Comparison of ENCODE assay signal across 20 mouse cellular contexts in the genomic region with DNA sequence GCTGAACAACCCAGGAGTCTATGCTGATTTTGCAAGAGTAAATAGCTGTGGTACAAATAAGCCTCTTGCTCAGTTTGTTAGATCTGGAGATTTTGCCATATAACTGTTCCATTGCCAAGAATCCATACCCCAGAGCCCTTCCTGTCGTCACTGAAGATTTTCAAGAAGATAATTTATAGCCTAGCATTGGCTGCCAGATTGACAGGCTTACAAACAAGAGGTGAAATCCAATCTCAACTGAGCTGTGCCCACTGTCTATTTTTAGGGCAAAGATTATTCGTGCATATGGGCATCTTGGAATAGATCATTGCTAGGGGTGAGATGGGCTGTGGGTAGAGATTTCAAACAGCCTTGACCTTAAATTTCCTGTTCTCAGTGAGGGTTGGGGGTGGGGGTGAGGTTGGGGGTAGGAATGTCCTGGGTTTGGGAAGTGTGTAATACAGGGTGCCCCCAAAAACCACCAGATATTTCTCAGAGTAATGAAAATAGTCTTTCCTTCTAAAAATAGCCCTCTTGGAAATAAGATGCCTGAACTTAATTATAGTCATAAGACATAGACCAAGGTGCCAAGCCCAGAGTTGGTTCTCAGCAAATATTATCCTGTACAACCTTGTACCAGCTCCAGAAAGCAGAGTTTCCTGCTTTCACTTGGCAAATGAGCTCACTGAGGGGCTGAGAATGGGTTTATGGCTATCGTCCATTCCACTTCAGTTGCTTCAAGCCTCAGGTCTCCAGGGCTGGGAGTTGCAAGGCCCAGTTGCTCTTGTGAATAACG.
A peak's percentile ranks its signal among the peaks of the same experiment; 100 is the strongest.
DNase-seq lines count a peak whose midpoint lies in the region; ATAC-seq and TF ChIP-seq lines count a peak whose summit lies in the region.
"Had no signal": no experiment of that assay in that cellular context is flagged by ENCODE, and none has a peak within 500 bp of the region (broad histone marks: within the 10 kb centered on the region; RNA-seq: fewer than 3 reads in every experiment).

No protein-coding gene starts in this region.

- no peak for TF ChIP-seq EP300 in heart, adult 2 months (IDR thresholded peaks at IDR 0.05; ENCODE audit: insufficient read depth, low read depth, low read length)

- H3K27ac ChIP-seq in heart, adult 2 months, result peak overlapping the region; percentile 52
- H3K27ac ChIP-seq in brown adipose tissue, adult 24 weeks (replicated peaks; ENCODE audit: low read depth, low read length), result peak overlapping the region; percentile 77
- H3K27ac ChIP-seq: forebrain, embryonic 12.5 days; hindbrain, embryonic 10.5 days had no signal

- H3K9ac ChIP-seq in heart, adult 2 months (ENCODE audit: low read depth, low read length), result no peak overlapping the region
- H3K9ac ChIP-seq: forebrain, embryonic 12.5 days; liver, postnatal 0 days had no signal

- ATAC-seq in megakaryocyte-erythroid progenitor cell, adult 5-6 weeks (replicated peaks; ENCODE audit: low FRiP score, low TSS enrichment, poor library complexity, severe bottlenecking), result no peak
- ATAC-seq: liver, postnatal 0 days; midbrain, embryonic 16.5 days had no signal

- intact Hi-C loops in heart, adult 2 months (cut with DNase I), result no loop called here

- no peak overlapping the region for H3K4me3 ChIP-seq in heart, adult 2 months
- no peak overlapping the region for H3K4me3 ChIP-seq in brown adipose tissue, adult 24 weeks (ENCODE audit: insufficient read depth, low read depth, low read length)
- no peak overlapping the region for H3K4me3 ChIP-seq in myocyte
- H3K4me3 ChIP-seq: forebrain, embryonic 12.5 days; hindbrain, embryonic 10.5 days; megakaryocyte, embryonic 14.5 days had no signal

- DNase-seq in cerebellum, postnatal 10 days, result peak; percentile 28 to 32
- DNase-seq in cerebellum, adult 18-20 months, result no peak
- DNase-seq in heart, adult 2 months, result no peak
- DNase-seq in heart, adult 8-10 months (ENCODE audit: low spot score), result no peak
- DNase-seq in embryo, embryonic 10 days (ENCODE audit: low spot score), result no peak
- DNase-seq: cerebellum, adult 9-10 months; kidney, adult 11 months; layer of hippocampus, postnatal 36 days; liver, postnatal 0 days; lung, postnatal 14 days; right cerebral cortex, adult 18-20 months; thymus, postnatal 25 days had no signal

- no peaks in the 10 kb centered on the region; the same call in 1 of the 2 replicates for H3K4me1 ChIP-seq in heart, adult 2 months (ENCODE audit: control insufficient read depth, insufficient read depth, low read length)
- H3K4me1 ChIP-seq in brown adipose tissue, adult 24 weeks (ENCODE audit: control insufficient read depth, insufficient read depth, insufficient read length, low read length), result 0 out of 2 replicates have a peak, but pooled peaks cover 2% of the 10 kb centered on the region
- H3K4me1 ChIP-seq: forebrain, embryonic 12.5 days; hindbrain, embryonic 10.5 days; megakaryocyte, embryonic 14.5 days had no signal

- TF ChIP-seq POLR2A in heart, adult 2 months (IDR thresholded peaks at IDR 0.05; ENCODE audit: insufficient read depth, low read depth, low read length), result no peak
- TF ChIP-seq POLR2A in myocyte (IDR thresholded peaks at IDR 0.05; ENCODE audit: insufficient read length, low read depth), result no peak

- H3K27me3 ChIP-seq in heart, adult 2 months (ENCODE audit: control insufficient read depth, insufficient read depth, low read length), result no peaks in the 10 kb centered on the region
- no peaks in the 10 kb centered on the region for H3K27me3 ChIP-seq in myocyte (ENCODE audit: control insufficient read depth, insufficient read depth, insufficient read length)
- H3K27me3 ChIP-seq: forebrain, embryonic 12.5 days; megakaryocyte, embryonic 14.5 days had no signal

- TF ChIP-seq CTCF in heart, adult 2 months (IDR thresholded peaks at IDR 0.05), result no peak

- H3K4me2 ChIP-seq in myocyte (ENCODE audit: low read depth), result peak overlapping the region; percentile 42
- H3K4me2 ChIP-seq: forebrain, embryonic 12.5 days had no signal

- H3ac ChIP-seq in myocyte (ENCODE audit: control insufficient read depth, insufficient read length), result no peak overlapping the region

- H3K36me3 ChIP-seq in heart, adult 2 months (ENCODE audit: control insufficient read depth, insufficient read depth, low read length), result no peaks in the 10 kb centered on the region
- no peaks in the 10 kb centered on the region for H3K36me3 ChIP-seq in myocyte (ENCODE audit: control insufficient read depth, insufficient read depth)
- H3K36me3 ChIP-seq: forebrain, embryonic 12.5 days; G1E; hindbrain, embryonic 10.5 days had no signal

- H3K79me2 ChIP-seq in heart, adult 2 months (replicated peaks; ENCODE audit: control insufficient read depth, insufficient read depth, low read length), result no peaks in the 10 kb centered on the region
- H3K79me2 ChIP-seq in myocyte (ENCODE audit: control insufficient read depth, insufficient read depth), result no peaks in the 10 kb centered on the region

- 55% methylated on average over 4 of the region's 4 CpGs for WGBS in heart, adult 2 months

TF ChIP-seq in myocyte, 11 proteins besides CTCF, POLR2A, EP300 and RAD21:
- TF ChIP-seq TCF12 (IDR thresholded peaks at IDR 0.05; ENCODE audit: insufficient read depth, poor library complexity, severe bottlenecking), result no peak
- TF ChIP-seq CEBPB (IDR thresholded peaks at IDR 0.05; ENCODE audit: insufficient read depth, poor library complexity, severe bottlenecking), result 0 out of 2 replicates have a peak, but pooled peaks have one; percentile 32
- TF ChIP-seq REST (IDR thresholded peaks at IDR 0.05; ENCODE audit: insufficient read depth, insufficient read length), result no peak

Comparison
In these comparisons a context has a peak if more than half of its experiments do, and no peak if none do; other contexts are left out.
1. DNase-seq: peak in cerebellum, postnatal 10 days (2 of 2); none in cerebellum, adult 18-20 months (0 of 2), heart, adult 2 months (0 of 2), heart, adult 8-10 months (single experiment) and embryo, embryonic 10 days (single experiment).